Mouse (Mus musculus) macrophage (primary cell): ENCODE measurements around the gene Olfr1341. TPM values are rescaled to one million over a fixed set of nuclear protein-coding genes. Genes with fewer than 3 reads are reported as not detected.

Experiments used
- H3K27ac ChIP-seq: fragments of 350-480 bp; formaldehyde crosslinking; 2 replicates; pipeline ENCODE4 v1.9.0; 2021
- H3K36me3 ChIP-seq: fragments of 350-480 bp; formaldehyde crosslinking; 2 replicates; pipeline ENCODE4 v1.9.0; 2021; ENCODE audit errors: inconsistent target
- H3K4me3 ChIP-seq: fragments of 350-480 bp; formaldehyde crosslinking; 2 replicates; pipeline ENCODE4 v1.9.0; 2021; ENCODE audit errors: inconsistent target
- H3K79me2 ChIP-seq: fragments of 350-480 bp; formaldehyde crosslinking; 2 replicates; pipeline ENCODE4 v1.9.0; 2021; ENCODE audit errors: inconsistent target
- WGBS: methylation state at CpG from one replicate; pipeline ENCODE4 v1.1.7; 2026; ENCODE audit warnings: inconsistent platforms; ENCODE audit not compliant: missing documents; 5-methylcytosine and 5-hydroxymethylcytosine counted together
- polyA plus RNA-seq: library from polyadenylated mRNA; stranded (reverse); fragments of 250-400 nt; gene quantifications from 3 replicates; pipeline ENCODE4 v1.2.4, GENCODE M21; 2018; ENCODE audit warnings: inconsistent platforms
- total RNA-seq, 78 experiments: library from RNA; depleted of rRNA; stranded (reverse); fragments of 250-400 nt; gene quantifications; 1 replicate in 9 of 78; 2 replicates in 24 of 78; 3 replicates in 43 of 78; 4 replicates in 2 of 78; pipeline ENCODE4 v1.2.4; 2018; ENCODE audit warnings: inconsistent platforms in 56 of 78

Olfr1341 gene
- not detected for total RNA-seq (2018; cell fraction: chromatin; rRNA removed)
- total RNA-seq (2018; cell fraction: cytosol; rRNA removed) = not detected
- not detected for total RNA-seq (2018; cell fraction: nucleus; rRNA removed)
- polyA plus RNA-seq = not detected in 3 replicates

DNA sequence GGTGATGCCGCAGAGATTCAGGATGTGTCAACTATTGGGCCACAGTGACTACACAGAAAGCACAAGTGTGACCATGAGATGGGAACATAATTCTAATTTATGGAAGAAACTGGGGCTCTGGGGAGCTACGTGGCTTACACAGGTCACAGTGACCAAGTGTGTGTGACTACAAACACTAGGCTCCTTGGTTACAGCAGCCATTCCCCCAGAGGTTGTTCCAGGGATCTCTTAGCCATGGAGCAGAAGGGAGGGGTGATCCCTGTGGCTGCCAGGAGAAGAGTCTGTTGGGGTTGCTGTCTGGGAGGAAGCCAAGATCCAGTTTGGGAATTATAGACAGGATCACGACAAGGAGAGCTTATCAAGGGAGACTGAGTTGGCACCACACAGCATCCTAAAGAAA, at the start of gene Olfr1341:
Gene Olfr1341, plus strand, starts transcription at position 301 of the 400 bp plus-strand sequence.
- Histone ChIP-seq H3K79me2 (no peaks in the 10 kb centered on the region), H3K27ac (no peak within 1 kb of the TSS), H3K4me3 (no peak within 1 kb of the TSS), H3K36me3 (no peaks in the 10 kb centered on the region)
- WGBS = 72% methylated on average over 3 of the region's 3 CpGs

- Histone ChIP-seq H3K4me3 (no peak within 1 kb of the TSS), H3K79me2 (no peaks in the 10 kb centered on the region), H3K36me3 (no peaks in the 10 kb centered on the region), H3K27ac (no peak within 1 kb of the TSS)
These were observed 44.7 kb upstream of the Olfr1341 start, which contains the start of gene Olfr62 for GRCm38 (mm10) chr4:118658652-118659051. TSS of gene Olfr62 (plus strand) at chr4:118658952.

DNA sequence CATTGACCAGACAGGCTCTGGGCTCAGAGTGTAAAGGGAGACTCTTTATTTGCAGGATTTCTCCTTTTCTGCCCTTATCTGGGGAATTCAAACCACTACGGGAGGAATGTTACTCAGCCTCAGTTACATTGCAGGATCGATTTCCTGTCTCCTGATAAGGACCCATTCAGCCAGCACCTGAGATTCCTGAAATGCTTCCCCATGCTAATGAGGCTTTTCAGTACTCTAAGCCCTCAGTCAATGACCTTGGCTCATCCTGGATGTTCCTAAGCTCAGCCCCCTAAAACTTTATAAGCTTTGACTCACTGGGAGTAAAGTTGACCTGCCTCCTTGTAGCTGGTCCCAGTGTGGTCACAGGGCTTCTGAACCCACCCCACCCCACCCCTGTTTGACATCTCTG, 16.2 kb upstream of the Olfr1341 start:
- H3K36me3 ChIP-seq = no peaks in the 10 kb centered on the region
- no peak overlapping the region for H3K4me3 ChIP-seq
- WGBS = 58% methylated on average over 2 of the region's 2 CpGs
- H3K79me2 ChIP-seq = no peaks in the 10 kb centered on the region
- no peak overlapping the region for H3K27ac ChIP-seq

DNA sequence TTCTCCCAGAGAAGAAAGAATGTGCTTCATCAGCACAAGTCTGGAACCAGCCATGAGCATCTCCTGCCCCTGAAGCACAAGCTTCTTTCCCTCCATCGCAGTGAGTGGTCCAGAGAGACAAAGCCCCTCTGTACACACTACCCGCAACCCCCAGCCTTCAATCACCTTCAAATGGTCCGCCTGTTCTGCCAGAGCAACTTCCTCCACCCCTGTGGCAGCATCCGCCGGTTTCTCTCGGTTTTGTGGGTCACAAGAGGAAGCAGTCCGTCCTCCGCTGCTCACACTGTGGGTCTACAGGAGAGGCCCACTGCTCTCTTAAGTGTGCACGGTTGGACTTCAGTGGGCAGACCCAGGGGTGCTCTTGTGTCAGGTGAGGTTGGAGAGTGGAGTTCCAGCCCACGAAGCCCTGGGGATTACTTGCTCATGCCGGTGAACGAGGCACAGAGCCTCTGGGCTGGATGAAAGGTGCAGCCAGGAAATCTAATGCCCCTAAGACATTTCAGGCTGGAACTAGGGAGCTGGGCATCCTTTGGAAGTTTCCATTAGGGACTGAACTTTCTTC, 10.8 kb upstream of the Olfr1341 start, which contains the start of gene Olfr1342:
Gene Olfr1342, minus strand, starts transcription at position 345 of the 562 bp plus-strand sequence.
- Histone ChIP-seq H3K27ac (no peak within 1 kb of the TSS), H3K79me2 (no peaks in the 10 kb centered on the region), H3K36me3 (no peaks in the 10 kb centered on the region), H3K4me3 (no peak within 1 kb of the TSS)
- WGBS = 13% methylated on average over 12 of the region's 12 CpGs

DNA sequence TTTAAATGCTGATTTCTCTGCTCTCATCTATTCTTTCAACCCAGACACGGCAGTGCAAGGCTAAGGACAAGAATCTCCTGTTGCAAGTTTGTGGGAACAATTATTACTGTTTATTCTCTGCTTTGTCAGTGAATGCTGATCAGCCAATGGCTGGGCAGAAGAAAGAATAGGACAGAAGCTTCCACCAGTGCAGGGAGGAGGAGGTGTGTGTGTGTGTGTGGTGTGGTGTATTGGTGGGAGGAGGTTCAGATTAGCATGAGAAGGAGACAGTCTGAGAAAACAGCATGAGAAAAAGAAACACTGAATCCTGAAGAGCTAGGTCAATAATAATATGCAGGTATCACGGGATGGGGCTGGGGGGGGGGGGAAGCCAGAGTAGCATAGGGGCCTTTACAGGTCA, 9.5 kb upstream of the Olfr1341 start:
- Histone ChIP-seq H3K27ac (no peak overlapping the region), H3K4me3 (no peak overlapping the region), H3K79me2 (no peaks in the 10 kb centered on the region), H3K36me3 (no peaks in the 10 kb centered on the region)
- 79% methylated on average over 2 of the region's 2 CpGs for WGBS

DNA sequence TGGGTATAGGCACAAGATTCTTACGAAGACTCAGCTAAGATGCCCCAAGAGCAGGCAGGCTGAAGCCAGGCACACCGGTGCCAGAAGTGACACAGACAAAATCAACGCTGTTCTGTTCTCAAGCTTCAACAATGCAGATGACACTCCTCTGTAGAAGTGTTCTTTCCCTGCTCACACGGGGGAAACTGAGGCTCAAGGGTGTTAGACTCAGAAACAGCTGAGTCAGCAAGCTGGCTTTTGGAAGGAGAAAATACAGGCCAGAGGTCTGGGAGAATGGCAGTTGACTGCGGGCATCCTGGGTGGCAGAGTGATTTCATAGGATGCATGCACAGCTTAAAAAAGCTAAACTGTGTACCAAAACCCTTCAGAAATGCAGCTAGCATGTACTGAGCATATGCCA, 4.8 kb downstream of the Olfr1341 start:
- Histone ChIP-seq H3K36me3 (no peaks in the 10 kb centered on the region), H3K79me2 (no peaks in the 10 kb centered on the region), H3K4me3 (no peak overlapping the region), H3K27ac (no peak overlapping the region)
- 92% methylated on average over 5 of the region's 5 CpGs for WGBS

- WGBS = 75% methylated on average over 1 of the region's 1 CpGs
- H3K79me2 ChIP-seq = no peaks in the 10 kb centered on the region
- no peak overlapping the region for H3K4me3 ChIP-seq
- no peaks in the 10 kb centered on the region for H3K36me3 ChIP-seq
- no peak overlapping the region for H3K27ac ChIP-seq
These were observed 8.3 kb downstream of the Olfr1341 start for GRCm38 (mm10) chr4:118711656-118712055.

DNA sequence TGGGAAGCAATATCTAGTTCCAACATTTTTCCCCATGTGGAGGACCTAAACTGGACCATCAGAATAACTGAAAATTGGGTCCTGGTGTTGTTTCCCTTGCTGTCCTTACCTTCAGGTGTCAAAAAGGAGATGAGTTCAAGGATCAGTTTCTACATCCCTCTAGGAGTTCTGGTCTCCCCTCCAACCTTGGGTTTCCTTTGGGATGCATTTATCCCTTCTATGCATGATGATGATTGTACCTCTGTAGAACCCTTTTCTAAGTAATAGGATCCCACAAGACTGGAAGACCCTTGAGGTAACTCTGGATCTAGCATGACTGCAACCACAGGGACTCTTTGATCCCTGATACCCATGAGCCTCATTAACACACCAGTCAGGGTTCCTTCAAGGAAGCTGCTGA, 16.5 kb downstream of the Olfr1341 start, which contains the start of gene Olfr1340:
Gene Olfr1340, plus strand, starts transcription at position 301 of the 400 bp plus-strand sequence.
- Histone ChIP-seq H3K27ac (no peak within 1 kb of the TSS), H3K4me3 (no peak within 1 kb of the TSS), H3K36me3 (no peaks in the 10 kb centered on the region), H3K79me2 (no peaks in the 10 kb centered on the region)

DNA sequence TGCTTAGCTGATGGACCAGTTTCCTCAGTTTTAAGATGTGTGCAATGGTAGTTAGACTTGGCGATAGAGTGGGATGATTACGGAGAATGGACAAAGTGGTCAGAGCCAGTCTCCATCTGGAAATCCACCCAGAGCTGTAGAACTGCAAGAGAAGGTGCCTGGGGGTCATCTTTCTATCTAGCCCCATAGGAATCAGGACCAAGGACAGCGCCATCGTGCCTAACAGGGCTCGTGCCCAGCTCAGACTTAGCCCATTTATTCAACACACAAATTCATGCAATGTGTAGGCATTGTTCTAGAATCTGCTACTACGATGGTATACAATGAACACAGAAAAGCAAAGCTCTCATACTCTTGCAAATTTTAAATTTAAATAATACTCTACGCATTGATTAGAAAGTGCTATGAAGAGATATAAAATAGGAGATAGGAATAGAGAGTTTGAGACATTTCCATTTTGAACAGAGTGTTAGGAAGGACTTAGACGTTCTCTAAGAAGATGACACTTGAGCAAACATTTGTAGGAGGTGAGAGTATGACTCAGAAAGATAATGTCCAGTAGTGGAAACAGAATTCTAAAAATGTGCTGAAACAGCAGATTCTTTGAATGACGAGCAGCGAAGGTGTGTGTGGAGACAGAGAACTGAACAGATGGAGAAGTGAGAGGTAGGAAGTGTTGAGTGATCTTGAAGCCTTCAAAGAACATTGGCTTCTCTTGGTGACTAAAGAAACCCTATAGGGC, 18.6 kb downstream of the Olfr1341 start:
- Histone ChIP-seq H3K4me3 (no peak overlapping the region), H3K36me3 (no peaks in the 10 kb centered on the region), H3K79me2 (no peaks in the 10 kb centered on the region), H3K27ac (no peak overlapping the region)
- WGBS = 59% methylated on average over 10 of the region's 10 CpGs

GRCm38 (mm10) chr4:118731875-118732274, 28.6 kb downstream of the Olfr1341 start, which contains the start of gene Olfr1339:
TSS of gene Olfr1339 (plus strand) at chr4:118732175.
- 100% methylated on average over 1 of the region's 1 CpGs for WGBS
- Histone ChIP-seq H3K4me3 (no peak within 1 kb of the TSS), H3K27ac (no peak within 1 kb of the TSS), H3K36me3 (no peaks in the 10 kb centered on the region), H3K79me2 (no peaks in the 10 kb centered on the region)

DNA sequence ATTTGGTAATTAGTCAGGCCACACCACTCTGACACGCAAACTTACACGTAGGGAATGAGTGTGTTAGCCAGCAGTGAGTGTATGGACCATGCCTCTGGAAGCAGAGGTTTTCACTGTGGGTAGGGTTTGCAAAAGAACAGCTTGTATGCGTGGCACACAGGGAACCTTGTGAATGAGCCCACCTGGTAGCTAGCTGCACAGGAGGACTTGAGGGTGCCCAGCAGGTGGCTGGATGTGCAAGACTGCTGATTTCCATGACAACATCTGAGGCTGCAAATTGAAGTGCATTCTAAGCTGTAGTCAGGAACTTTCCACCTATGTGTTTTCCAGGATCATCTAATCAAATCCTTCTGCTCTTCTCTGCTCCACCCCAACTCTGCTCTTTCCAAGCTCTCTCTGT, 36.3 kb downstream of the Olfr1341 start:
- 73% methylated on average over 3 of the region's 3 CpGs for WGBS
- Histone ChIP-seq H3K27ac (no peak overlapping the region), H3K4me3 (no peak overlapping the region), H3K36me3 (no peaks in the 10 kb centered on the region), H3K79me2 (no peaks in the 10 kb centered on the region)

- no peak overlapping the region for H3K4me3 ChIP-seq
- no peaks in the 10 kb centered on the region for H3K79me2 ChIP-seq
- no peaks in the 10 kb centered on the region for H3K36me3 ChIP-seq
- WGBS = 19% methylated on average over 11 of the region's 11 CpGs
- H3K27ac ChIP-seq = no peak overlapping the region
These were observed 37.8 kb downstream of the Olfr1341 start for GRCm38 (mm10) chr4:118740988-118741698.

- Histone ChIP-seq H3K4me3 (no peak overlapping the region), H3K79me2 (no peaks in the 10 kb centered on the region), H3K27ac (no peak overlapping the region), H3K36me3 (no peaks in the 10 kb centered on the region)
- WGBS = 15% methylated on average over 15 of the region's 16 CpGs
These were observed 38.6 kb downstream of the Olfr1341 start for GRCm38 (mm10) chr4:118741881-118742280.

DNA sequence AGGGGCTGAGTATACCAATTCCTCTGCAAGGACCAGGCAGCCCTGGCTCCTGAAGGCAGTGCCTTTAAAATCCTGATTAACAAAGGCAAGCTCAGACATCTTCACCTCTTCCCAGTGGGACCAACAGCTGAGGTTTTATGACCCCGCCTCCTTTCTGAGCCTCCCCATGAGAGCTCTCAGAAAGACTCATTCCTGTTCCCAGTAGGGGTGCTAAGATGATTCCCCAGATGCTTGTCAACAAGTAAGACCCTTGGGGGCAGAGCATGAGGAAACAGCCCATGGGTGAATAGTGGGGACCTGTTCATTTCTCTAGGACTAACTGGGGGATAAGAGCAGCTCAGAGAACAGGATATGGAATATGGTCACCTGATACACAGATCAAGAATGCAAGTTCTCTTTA, 55.3 kb downstream of the Olfr1341 start, which contains the start of gene Olfr1338:
Gene Olfr1338, minus strand, starts transcription at position 101 of the 400 bp plus-strand sequence.
- 90% methylated on average over 1 of the region's 1 CpGs for WGBS
- no peaks in the 10 kb centered on the region for H3K36me3 ChIP-seq
- H3K4me3 ChIP-seq = no peak within 1 kb of the TSS
- H3K27ac ChIP-seq = no peak within 1 kb of the TSS
- H3K79me2 ChIP-seq = no peaks in the 10 kb centered on the region
